Mouse (Mus musculus): ENCODE measurements around the gene Npepps. TPM values are rescaled to one million over a fixed set of nuclear protein-coding genes. Genes with fewer than 3 reads are reported as not detected.
"Not testable (repeated sequence)": the region's sequence is repeated elsewhere in the genome, so short reads cannot be mapped to it uniquely, and the experiment has no call there.

The Npepps gene
- polyA plus RNA-seq, 1 experiment from 2014 or later: 91.3 TPM

- WGBS: 87% methylated on average over 6 of the region's 6 CpGs
- no peak overlapping the region for H3K27ac ChIP-seq (ENCODE audit: low read depth, low read length)
- H3K4me3 ChIP-seq (ENCODE audit: low read depth, low read length): no peak overlapping the region
- no peak overlapping the region for H3K4me2 ChIP-seq (ENCODE audit: low read length)
- ATAC-seq (no peak), DNase-seq (ENCODE audit: low spot score) (no peak)
- no peak overlapping the region for H3K9ac ChIP-seq (ENCODE audit: low read length)
- no peaks in the 10 kb centered on the region for H3K36me3 ChIP-seq (ENCODE audit: control insufficient read depth, insufficient read depth, low read length)
- no peaks in the 10 kb centered on the region for H3K4me1 ChIP-seq (ENCODE audit: control insufficient read depth, insufficient read depth, low read length)
- H3K27me3 ChIP-seq (replicated peaks; ENCODE audit: control insufficient read depth, insufficient read depth, low read length): no peaks in the 10 kb centered on the region
- no peaks in the 10 kb centered on the region; the same call in 1 of the 2 replicates for H3K9me3 ChIP-seq (replicated peaks; ENCODE audit: control insufficient read depth, low read length)
Measured at GRCm38 (mm10) chr11:97199519-97199918, 80.9 kb downstream of the Npepps start.

DNA sequence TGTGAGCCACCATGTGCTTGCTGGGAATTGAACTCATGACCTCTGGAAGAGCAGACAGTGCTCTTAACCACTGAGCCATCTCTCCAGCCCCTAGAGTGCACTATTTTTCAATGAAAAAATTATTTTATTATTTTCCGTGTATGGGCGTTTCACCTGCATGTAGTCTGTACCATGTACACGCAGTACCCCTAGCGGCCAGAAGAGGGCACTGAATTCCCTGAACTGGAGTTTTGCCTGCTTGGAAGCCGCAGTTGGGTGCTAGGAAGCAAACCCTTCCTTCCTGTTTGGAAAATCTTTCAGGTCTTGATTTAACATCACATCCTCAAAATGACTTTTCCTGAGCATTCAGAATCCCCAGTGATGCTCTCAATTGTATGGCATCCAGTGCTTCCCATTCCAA lies 81.8 kb downstream of the Npepps start:
- Histone ChIP-seq H3K4me2 (ENCODE audit: low read length) (no peak overlapping the region), H3K9ac (ENCODE audit: low read length) (no peak overlapping the region), H3K27ac (ENCODE audit: low read depth, low read length) (no peak overlapping the region), H3K36me3 (ENCODE audit: control insufficient read depth, insufficient read depth, low read length) (no peaks in the 10 kb centered on the region), H3K27me3 (replicated peaks; ENCODE audit: control insufficient read depth, insufficient read depth, low read length) (no peaks in the 10 kb centered on the region), H3K4me1 (ENCODE audit: control insufficient read depth, insufficient read depth, low read length) (no peaks in the 10 kb centered on the region), H3K9me3 (replicated peaks; ENCODE audit: control insufficient read depth, low read length) (no peaks in the 10 kb centered on the region; the same call in 1 of the 2 replicates), H3K4me3 (ENCODE audit: low read depth, low read length) (no peak overlapping the region)
- 18% methylated on average over 5 of the region's 5 CpGs for WGBS
- ATAC-seq (no peak), DNase-seq (ENCODE audit: low spot score) (peak; percentile 60)

DNA sequence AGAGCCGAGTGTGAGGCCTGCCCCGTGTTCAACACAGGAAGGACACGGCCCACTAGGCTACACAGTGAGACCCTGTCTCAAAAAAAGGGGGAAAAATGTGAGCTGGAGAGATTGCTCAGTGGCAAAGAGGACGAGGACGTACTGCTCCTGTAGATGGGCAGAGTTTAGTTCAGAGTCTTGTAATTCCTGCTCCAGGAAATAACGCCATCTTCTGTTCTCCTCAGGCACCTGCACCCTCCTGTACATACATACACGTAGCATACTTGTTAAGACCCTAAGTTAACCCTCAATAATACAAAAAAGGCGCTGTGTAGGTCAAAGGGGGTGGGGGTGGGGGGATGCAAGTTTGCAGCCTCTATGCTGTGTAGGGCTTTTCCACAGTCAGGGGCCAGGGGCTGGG lies 83.4 kb downstream of the Npepps start:
- no peak overlapping the region for H3K27ac ChIP-seq (ENCODE audit: low read depth, low read length)
- ATAC-seq: no peak
- no peaks in the 10 kb centered on the region for H3K4me1 ChIP-seq (ENCODE audit: control insufficient read depth, insufficient read depth, low read length)
- no peaks in the 10 kb centered on the region for H3K27me3 ChIP-seq (replicated peaks; ENCODE audit: control insufficient read depth, insufficient read depth, low read length)
- no peak overlapping the region for H3K4me2 ChIP-seq (ENCODE audit: low read length)
- H3K4me3 ChIP-seq (ENCODE audit: low read depth, low read length): no peak overlapping the region
- WGBS: 74% methylated on average over 8 of the region's 8 CpGs
- no peak overlapping the region for H3K9ac ChIP-seq (ENCODE audit: low read length)
- no peaks in the 10 kb centered on the region; the same call in 1 of the 2 replicates for H3K9me3 ChIP-seq (replicated peaks; ENCODE audit: control insufficient read depth, low read length)
- no peak for DNase-seq (ENCODE audit: low spot score)
- H3K36me3 ChIP-seq (ENCODE audit: control insufficient read depth, insufficient read depth, low read length): no peaks in the 10 kb centered on the region

GRCm38 (mm10) chr11:97196541-97196940 lies 83.9 kb downstream of the Npepps start:
- H3K27ac ChIP-seq (ENCODE audit: low read depth, low read length): no peak overlapping the region
- no peaks in the 10 kb centered on the region for H3K4me1 ChIP-seq (ENCODE audit: control insufficient read depth, insufficient read depth, low read length)
- H3K36me3 ChIP-seq (ENCODE audit: control insufficient read depth, insufficient read depth, low read length): no peaks in the 10 kb centered on the region
- no peak for DNase-seq (ENCODE audit: low spot score)
- ATAC-seq: no peak
- H3K4me2 ChIP-seq (ENCODE audit: low read length): no peak overlapping the region
- H3K4me3 ChIP-seq (ENCODE audit: low read depth, low read length): no peak overlapping the region
- 68% methylated on average over 12 of the region's 12 CpGs for WGBS
- no peaks in the 10 kb centered on the region for H3K27me3 ChIP-seq (replicated peaks; ENCODE audit: control insufficient read depth, insufficient read depth, low read length)
- no peak overlapping the region for H3K9ac ChIP-seq (ENCODE audit: low read length)
- H3K9me3 ChIP-seq (replicated peaks; ENCODE audit: control insufficient read depth, low read length): no peaks in the 10 kb centered on the region; the same call in 1 of the 2 replicates

GRCm38 (mm10) chr11:97192621-97192951 lies 87.9 kb downstream of the Npepps start:
- no peak for ATAC-seq
- H3K27me3 ChIP-seq (replicated peaks; ENCODE audit: control insufficient read depth, insufficient read depth, low read length): no peaks in the 10 kb centered on the region
- H3K9ac ChIP-seq (ENCODE audit: low read length): no peak overlapping the region

GRCm38 (mm10) chr11:97191915-97192620 lies 88.4 kb downstream of the Npepps start:
- DNase-seq (ENCODE audit: low spot score) (no peak), ATAC-seq (no peak)
- 81% methylated on average over 6 of the region's 6 CpGs for WGBS
- Histone ChIP-seq H3K4me1 (ENCODE audit: control insufficient read depth, insufficient read depth, low read length) (peaks cover 6% of the 10 kb centered on the region; the same call in 1 of the 2 replicates), H3K4me3 (ENCODE audit: low read depth, low read length) (no peak overlapping the region), H3K27ac (ENCODE audit: low read depth, low read length) (no peak overlapping the region), H3K36me3 (ENCODE audit: control insufficient read depth, insufficient read depth, low read length) (no peaks in the 10 kb centered on the region), H3K27me3 (replicated peaks; ENCODE audit: control insufficient read depth, insufficient read depth, low read length) (no peaks in the 10 kb centered on the region), H3K4me2 (ENCODE audit: low read length) (no peak overlapping the region), H3K9ac (ENCODE audit: low read length) (no peak overlapping the region), H3K9me3 (replicated peaks; ENCODE audit: control insufficient read depth, low read length) (no peaks in the 10 kb centered on the region)

More at GRCm38 (mm10) chr11:97192621-97192951, 87.9 kb downstream of the Npepps start:
- H3K9me3 ChIP-seq (replicated peaks; ENCODE audit: control insufficient read depth, low read length): no peaks in the 10 kb centered on the region
- H3K4me2 ChIP-seq (ENCODE audit: low read length): no peak overlapping the region
- H3K27ac ChIP-seq (ENCODE audit: low read depth, low read length): no peak overlapping the region
- no peak overlapping the region for H3K4me3 ChIP-seq (ENCODE audit: low read depth, low read length)
- peaks cover 6% of the 10 kb centered on the region; the same call in 1 of the 2 replicates for H3K4me1 ChIP-seq (ENCODE audit: control insufficient read depth, insufficient read depth, low read length)
- DNase-seq (ENCODE audit: low spot score): peak; percentile 19
- no peaks in the 10 kb centered on the region for H3K36me3 ChIP-seq (ENCODE audit: control insufficient read depth, insufficient read depth, low read length)

DNA sequence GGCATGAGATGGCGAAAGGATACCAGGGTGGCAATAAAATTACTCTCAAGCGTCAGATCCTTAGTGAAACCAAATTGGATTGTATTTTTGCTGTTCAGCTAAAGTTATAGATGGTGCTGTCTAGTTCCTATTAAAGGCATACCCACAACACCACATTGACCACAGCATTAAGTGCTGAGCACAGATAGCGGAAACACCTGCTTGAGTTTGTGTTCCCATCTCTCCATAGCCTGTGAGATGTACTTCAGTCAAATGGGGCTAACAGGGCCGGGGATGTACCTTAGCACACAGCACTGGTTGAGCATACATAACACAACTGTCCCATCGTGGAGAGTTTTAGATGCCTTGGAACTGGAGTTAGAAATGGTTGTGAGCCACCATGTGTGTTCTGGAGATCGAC lies 89.4 kb downstream of the Npepps start:
- no peak overlapping the region for H3K27ac ChIP-seq (ENCODE audit: low read depth, low read length)
- no peaks in the 10 kb centered on the region for H3K27me3 ChIP-seq (replicated peaks; ENCODE audit: control insufficient read depth, insufficient read depth, low read length)
- ATAC-seq (no peak), DNase-seq (ENCODE audit: low spot score) (no peak)
- no peaks in the 10 kb centered on the region for H3K9me3 ChIP-seq (replicated peaks; ENCODE audit: control insufficient read depth, low read length)
- no peak overlapping the region for H3K9ac ChIP-seq (ENCODE audit: low read length)
- peaks cover 4% of the 10 kb centered on the region for H3K36me3 ChIP-seq (ENCODE audit: control insufficient read depth, insufficient read depth, low read length)
- no peak overlapping the region for H3K4me3 ChIP-seq (ENCODE audit: low read depth, low read length)
- H3K4me1 ChIP-seq (ENCODE audit: control insufficient read depth, insufficient read depth, low read length): peaks cover 11% of the 10 kb centered on the region; the same call in 1 of the 2 replicates
- whole genome bisulfite sequencing: 89% methylated on average over 6 of the region's 6 CpGs
- no peak overlapping the region for H3K4me2 ChIP-seq (ENCODE audit: low read length)

DNA sequence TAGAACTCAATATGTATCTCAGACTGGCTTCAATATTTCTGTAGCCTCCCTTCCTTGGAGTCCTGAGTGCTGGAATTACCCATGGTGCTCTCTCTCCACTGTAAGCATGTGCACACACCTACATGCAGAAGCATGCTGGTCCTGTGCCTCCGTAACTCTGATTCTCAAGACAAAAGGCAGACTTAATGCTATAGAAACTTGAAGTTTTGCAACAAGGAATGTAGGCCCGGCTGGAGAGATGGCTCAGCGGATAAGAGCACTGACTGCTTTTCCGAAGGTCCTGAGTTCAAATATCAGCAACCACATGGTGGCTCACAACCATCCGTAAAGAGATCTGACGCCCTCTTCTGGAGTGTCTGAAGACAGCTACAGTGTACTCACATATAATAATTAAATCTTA lies 90.8 kb downstream of the Npepps start:
- H3K27me3 ChIP-seq (replicated peaks; ENCODE audit: control insufficient read depth, insufficient read depth, low read length); ATAC-seq; H3K9me3 ChIP-seq (replicated peaks; ENCODE audit: control insufficient read depth, low read length); H3K4me3 ChIP-seq (ENCODE audit: low read depth, low read length); H3K4me2 ChIP-seq (ENCODE audit: low read length); DNase-seq (ENCODE audit: low spot score); H3K9ac ChIP-seq (ENCODE audit: low read length): not testable (repeated sequence)
- Histone ChIP-seq H3K27ac (ENCODE audit: low read depth, low read length) (peak overlapping the region; percentile 97; the same call in 1 of the 2 replicates), H3K36me3 (ENCODE audit: control insufficient read depth, insufficient read depth, low read length) (peaks cover 18% of the 10 kb centered on the region), H3K4me1 (ENCODE audit: control insufficient read depth, insufficient read depth, low read length) (peaks cover 19% of the 10 kb centered on the region; the same call in 1 of the 2 replicates)
- WGBS: 87% methylated on average over 6 of the region's 6 CpGs

GRCm38 (mm10) chr11:97189231-97189630 lies 91.2 kb downstream of the Npepps start:
- Histone ChIP-seq H3K9ac (ENCODE audit: low read length) (peak overlapping the region; percentile 75), H3K4me1 (ENCODE audit: control insufficient read depth, insufficient read depth, low read length) (peaks cover 19% of the 10 kb centered on the region; the same call in 1 of the 2 replicates), H3K9me3 (replicated peaks; ENCODE audit: control insufficient read depth, low read length) (no peaks in the 10 kb centered on the region), H3K36me3 (ENCODE audit: control insufficient read depth, insufficient read depth, low read length) (peaks cover 22% of the 10 kb centered on the region), H3K27me3 (replicated peaks; ENCODE audit: control insufficient read depth, insufficient read depth, low read length) (no peaks in the 10 kb centered on the region), H3K27ac (ENCODE audit: low read depth, low read length) (peak overlapping the region; percentile 97; the same call in 1 of the 2 replicates), H3K4me3 (ENCODE audit: low read depth, low read length) (peak overlapping the region; percentile 90), H3K4me2 (ENCODE audit: low read length) (peak overlapping the region; percentile 82)
- WGBS: 34% methylated on average over 3 of the region's 3 CpGs
- ATAC-seq (no peak), DNase-seq (ENCODE audit: low spot score) (no peak)

Measured in forebrain, embryonic 14.5 days (tissue).